Mouse (Mus musculus) forebrain, embryonic 16.5 days (tissue): ENCODE results near the gene Golga2. TPM values are rescaled to one million over a fixed set of nuclear protein-coding genes. Genes with fewer than 3 reads are reported as not detected.

Experiments
- ATAC-seq: fragments of 200-750 bp; cut with Nextera tagmentation; 2 replicates; pipeline ENCODE4 v1.8.0; 2017; ENCODE audit warnings: mild to moderate bottlenecking, moderate library complexity
- H3K27ac ChIP-seq: fragments of 300-500 bp; sonication (generic); 2 replicates; pipeline ENCODE4 v1.5.1; 2014; ENCODE audit warnings: low read length, control low read depth
- H3K27me3 ChIP-seq: fragments of 300-500 bp; sonication (generic); replicated peaks from 2 replicates; pipeline ENCODE4 v1.6.1; 2014; ENCODE audit warnings: low read length; ENCODE audit not compliant: control insufficient read depth, insufficient read depth
- H3K36me3 ChIP-seq: fragments of 300-500 bp; sonication (generic); 2 replicates; pipeline ENCODE4 v1.6.1; 2014; ENCODE audit not compliant: control insufficient read depth, insufficient read depth
- H3K4me1 ChIP-seq: fragments of 300-500 bp; sonication (generic); replicated peaks from 2 replicates; pipeline ENCODE4 v1.6.1; 2014; ENCODE audit warnings: low read length; ENCODE audit not compliant: control insufficient read depth, insufficient read depth
- H3K4me2 ChIP-seq: fragments of 300-500 bp; sonication (generic); 2 replicates; pipeline ENCODE4 v1.6.1; 2014; ENCODE audit warnings: mild to moderate bottlenecking, low read length, control low read depth
- H3K4me3 ChIP-seq: fragments of 300-500 bp; sonication (generic); replicated peaks from 2 replicates; pipeline ENCODE4 v1.5.1; 2014; ENCODE audit warnings: mild to moderate bottlenecking, low read length, control low read depth
- H3K9ac ChIP-seq: fragments of 300-500 bp; sonication (generic); replicated peaks from 2 replicates; pipeline ENCODE4 v1.6.1; 2014; ENCODE audit warnings: low read depth, low read length, control low read depth
- H3K9me3 ChIP-seq: fragments of 300-500 bp; sonication (generic); 2 replicates; pipeline ENCODE4 v1.6.1; 2016; ENCODE audit warnings: low read length; ENCODE audit not compliant: control insufficient read depth
- WGBS: fragments of 180-500 bp; shearing (Covaris S2); extraction: QIAGEN DNeasy Blood & Tissue Kit; methylation state at CpG from one replicate; pipeline ENCODE4 v1.1.7; 2014; 5-methylcytosine and 5-hydroxymethylcytosine counted together
- polyA plus RNA-seq: library from polyadenylated mRNA; unstranded; fragments of >200 nt; fragmentation: Nextera tagmentation; extraction: Ambion mirVana; gene quantifications from 2 replicates; pipeline ENCODE4 v1.2.1, GENCODE M21; 2015

Golga2 gene
- 29.4 and 29.8 TPM in 2 replicates for polyA plus RNA-seq

DNA sequence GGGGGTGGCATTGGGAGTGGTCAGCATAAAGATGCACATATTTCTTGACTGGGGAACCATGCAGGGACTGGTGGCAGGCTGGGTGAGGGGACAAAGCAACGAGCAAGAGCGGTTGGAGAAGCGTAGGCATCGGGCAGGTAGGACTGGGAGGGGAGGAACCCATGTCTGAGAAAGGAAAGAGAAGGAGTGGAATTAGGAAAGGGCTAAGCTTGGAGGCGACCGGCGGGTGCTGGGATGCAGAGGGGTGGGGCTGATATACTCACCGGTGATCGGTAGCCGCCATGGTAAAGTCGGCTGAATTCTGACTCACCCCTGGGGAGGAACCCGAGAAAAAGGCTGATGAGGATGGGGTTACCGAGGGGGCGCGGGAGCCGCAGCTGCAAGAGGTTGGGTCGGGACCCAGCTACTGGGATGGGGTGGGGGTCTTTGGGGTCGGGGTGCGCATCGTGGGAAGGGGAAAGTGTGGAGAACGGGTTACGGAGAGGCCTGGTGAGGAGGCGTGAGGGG lies at the start of gene Golga2:
Gene Golga2 (plus strand): TSS at position 51 of the 507 bp plus-strand sequence.
- Histone ChIP-seq H3K4me3 (peak within 1 kb of the TSS; percentile 90), H3K4me1 (peaks cover 22% of the 10 kb centered on the region), H3K27ac (peak within 1 kb of the TSS; percentile 56), H3K27me3 (no peaks in the 10 kb centered on the region), H3K36me3 (no peaks in the 10 kb centered on the region), H3K9me3 (no peaks in the 10 kb centered on the region), H3K9ac (peak within 1 kb of the TSS; percentile 89), H3K4me2 (peak within 1 kb of the TSS; percentile 97)
- WGBS: 0% methylated on average over 23 of the region's 23 CpGs
- no peak for ATAC-seq

DNA sequence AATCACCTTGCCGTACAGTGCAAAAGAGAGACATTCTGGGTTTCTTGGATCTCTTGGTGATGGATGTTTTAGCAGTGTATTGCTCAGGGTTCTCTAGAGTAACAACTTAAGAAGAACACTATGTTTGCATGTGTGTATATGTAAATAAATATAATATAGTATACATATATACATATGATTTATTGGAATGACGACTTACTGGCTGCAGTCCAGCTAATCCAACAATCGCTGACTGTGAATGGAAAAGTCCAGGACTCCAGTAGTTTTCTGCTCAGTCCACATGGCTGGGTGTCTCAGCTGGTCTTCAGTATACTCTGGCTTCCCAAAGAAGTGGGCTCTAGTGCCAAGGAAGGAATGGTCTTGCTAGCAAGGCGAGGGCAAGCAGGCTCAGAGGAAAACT lies 49.6 kb upstream of the Golga2 start:
- H3K27ac ChIP-seq: no peak overlapping the region

DNA sequence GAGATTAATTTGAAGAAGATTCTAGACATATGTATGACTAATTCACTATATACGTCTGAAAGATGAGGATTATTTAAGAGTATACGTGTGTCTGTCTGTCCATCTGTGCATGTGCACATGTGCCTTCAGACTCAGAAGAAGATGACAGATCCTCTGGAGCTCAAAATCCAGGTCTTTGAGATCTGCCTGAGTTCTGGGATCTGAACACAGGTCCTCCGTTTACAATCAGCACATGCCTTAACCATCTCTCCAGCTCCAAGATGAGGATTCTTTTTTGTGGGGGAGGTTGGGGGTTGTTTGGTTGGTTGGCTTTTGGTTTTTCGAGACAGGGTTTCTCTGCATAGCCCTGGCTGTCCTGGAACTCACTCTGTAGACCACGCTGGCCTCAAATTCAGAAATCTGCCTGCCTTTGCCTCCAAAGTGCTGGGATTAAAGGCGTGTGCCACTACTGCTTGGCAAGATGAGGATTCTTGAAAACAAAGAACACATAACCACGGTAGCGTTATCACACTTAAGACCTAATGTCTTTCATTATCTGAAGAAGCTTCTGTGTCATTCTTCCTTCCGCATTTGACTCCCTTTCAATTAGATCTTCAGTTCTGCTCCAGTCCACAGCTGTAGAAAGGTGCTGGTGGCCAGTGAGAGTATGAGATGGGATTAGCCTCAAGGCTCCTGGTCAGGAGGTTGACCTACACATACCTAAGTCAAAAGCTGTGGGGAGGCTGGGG lies 48.3 kb upstream of the Golga2 start:
- 89% methylated on average over 9 of the region's 9 CpGs for WGBS
- Histone ChIP-seq H3K4me3 (no peak overlapping the region), H3K27ac (no peak overlapping the region), H3K4me2 (no peak overlapping the region), H3K9ac (no peak overlapping the region), H3K4me1 (peaks cover 22% of the 10 kb centered on the region), H3K27me3 (no peaks in the 10 kb centered on the region), H3K36me3 (no peaks in the 10 kb centered on the region), H3K9me3 (no peaks in the 10 kb centered on the region)
- no peak for ATAC-seq

More for the DNA sequence above, 49.6 kb upstream of the Golga2 start:
- Histone ChIP-seq H3K4me2 (peak overlapping the region; percentile 79), H3K4me3 (peak overlapping the region; percentile 63), H3K9me3 (no peaks in the 10 kb centered on the region), H3K9ac (peak overlapping the region; percentile 70), H3K4me1 (peaks cover 22% of the 10 kb centered on the region), H3K36me3 (no peaks in the 10 kb centered on the region), H3K27me3 (no peaks in the 10 kb centered on the region)
- ATAC-seq: no peak
- WGBS: 41% methylated on average over 4 of the region's 4 CpGs

DNA sequence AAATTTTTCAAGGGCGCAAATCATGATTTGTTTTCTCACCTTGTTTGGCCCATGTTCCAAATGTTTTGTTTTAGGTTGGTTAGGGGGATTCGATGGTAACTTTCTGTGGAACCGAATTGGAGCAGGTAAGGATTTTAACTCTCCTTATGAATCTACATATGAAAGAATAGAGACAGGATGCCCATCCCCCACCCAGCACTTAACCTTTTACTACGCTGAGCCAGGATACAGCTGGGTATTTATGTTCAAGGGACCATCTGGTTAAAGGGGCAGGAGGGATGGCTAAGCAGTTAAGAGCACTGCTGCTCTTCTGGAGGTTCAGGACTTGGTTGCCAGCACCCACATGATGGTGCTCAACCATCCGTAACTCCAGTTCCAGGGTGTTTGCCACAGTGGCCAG lies 46.6 kb upstream of the Golga2 start:
- ATAC-seq: no peak
- 87% methylated on average over 5 of the region's 5 CpGs for WGBS
- no peak overlapping the region for H3K27ac ChIP-seq
- peaks cover 14% of the 10 kb centered on the region for H3K4me1 ChIP-seq
- H3K36me3 ChIP-seq: peaks cover 3% of the 10 kb centered on the region; the same call in 1 of the 2 replicates
- H3K9me3 ChIP-seq: no peaks in the 10 kb centered on the region
- no peak overlapping the region for H3K4me2 ChIP-seq
- no peak overlapping the region for H3K9ac ChIP-seq
- no peak overlapping the region for H3K4me3 ChIP-seq
- no peaks in the 10 kb centered on the region for H3K27me3 ChIP-seq

DNA sequence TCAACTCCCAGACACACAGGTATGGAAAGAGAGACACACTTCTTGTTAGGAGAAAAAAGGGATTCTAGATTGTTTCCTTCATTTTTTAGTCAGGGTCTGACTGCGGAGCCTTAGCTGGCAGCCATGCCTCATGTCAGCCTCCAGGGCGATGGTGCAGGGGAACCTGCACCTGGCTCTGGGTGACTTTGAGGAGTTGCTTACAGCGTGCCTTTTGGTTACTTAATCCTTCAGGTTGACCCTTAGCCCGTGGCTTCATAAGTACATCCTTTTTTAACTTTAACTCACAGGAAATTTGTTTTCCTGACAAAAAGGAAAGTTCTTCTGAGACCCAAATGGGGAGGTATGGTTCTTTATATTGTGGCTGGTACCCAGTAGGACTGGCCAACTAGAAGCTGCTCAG lies 44.2 kb upstream of the Golga2 start:
- no peak overlapping the region for H3K9ac ChIP-seq
- H3K36me3 ChIP-seq: peaks cover 3% of the 10 kb centered on the region; the same call in 1 of the 2 replicates
- no peak for ATAC-seq
- no peaks in the 10 kb centered on the region for H3K27me3 ChIP-seq
- H3K4me2 ChIP-seq: no peak overlapping the region
- no peak overlapping the region for H3K4me3 ChIP-seq
- no peaks in the 10 kb centered on the region for H3K9me3 ChIP-seq
- H3K4me1 ChIP-seq: no peaks in the 10 kb centered on the region
- no peak overlapping the region for H3K27ac ChIP-seq
- WGBS: 87% methylated on average over 4 of the region's 4 CpGs

DNA sequence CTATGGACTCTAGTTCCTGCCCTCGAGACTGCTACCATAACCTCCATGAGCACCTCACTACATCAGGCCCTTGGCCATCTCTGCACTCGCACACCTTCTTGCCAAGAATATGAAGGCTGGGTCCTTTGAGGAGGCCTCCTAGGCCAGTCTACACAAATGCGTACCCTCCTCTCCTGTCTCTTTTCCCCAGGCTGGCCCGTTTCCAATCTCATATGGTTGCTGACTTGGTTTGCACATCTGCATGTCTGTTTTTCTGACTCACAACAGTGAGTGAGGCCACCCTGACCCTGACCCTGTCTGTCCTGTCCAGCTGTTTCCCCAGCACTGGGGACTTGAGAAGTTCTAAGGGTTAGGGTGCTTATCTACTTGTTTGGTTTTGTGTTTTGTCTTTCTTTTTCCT lies 40.4 kb upstream of the Golga2 start:
- Histone ChIP-seq H3K4me2 (no peak overlapping the region), H3K9ac (no peak overlapping the region), H3K4me1 (no peaks in the 10 kb centered on the region), H3K9me3 (no peaks in the 10 kb centered on the region), H3K4me3 (no peak overlapping the region), H3K27me3 (no peaks in the 10 kb centered on the region), H3K27ac (no peak overlapping the region), H3K36me3 (peaks cover 4% of the 10 kb centered on the region)
- no peak for ATAC-seq
- 90% methylated on average over 4 of the region's 4 CpGs for WGBS

DNA sequence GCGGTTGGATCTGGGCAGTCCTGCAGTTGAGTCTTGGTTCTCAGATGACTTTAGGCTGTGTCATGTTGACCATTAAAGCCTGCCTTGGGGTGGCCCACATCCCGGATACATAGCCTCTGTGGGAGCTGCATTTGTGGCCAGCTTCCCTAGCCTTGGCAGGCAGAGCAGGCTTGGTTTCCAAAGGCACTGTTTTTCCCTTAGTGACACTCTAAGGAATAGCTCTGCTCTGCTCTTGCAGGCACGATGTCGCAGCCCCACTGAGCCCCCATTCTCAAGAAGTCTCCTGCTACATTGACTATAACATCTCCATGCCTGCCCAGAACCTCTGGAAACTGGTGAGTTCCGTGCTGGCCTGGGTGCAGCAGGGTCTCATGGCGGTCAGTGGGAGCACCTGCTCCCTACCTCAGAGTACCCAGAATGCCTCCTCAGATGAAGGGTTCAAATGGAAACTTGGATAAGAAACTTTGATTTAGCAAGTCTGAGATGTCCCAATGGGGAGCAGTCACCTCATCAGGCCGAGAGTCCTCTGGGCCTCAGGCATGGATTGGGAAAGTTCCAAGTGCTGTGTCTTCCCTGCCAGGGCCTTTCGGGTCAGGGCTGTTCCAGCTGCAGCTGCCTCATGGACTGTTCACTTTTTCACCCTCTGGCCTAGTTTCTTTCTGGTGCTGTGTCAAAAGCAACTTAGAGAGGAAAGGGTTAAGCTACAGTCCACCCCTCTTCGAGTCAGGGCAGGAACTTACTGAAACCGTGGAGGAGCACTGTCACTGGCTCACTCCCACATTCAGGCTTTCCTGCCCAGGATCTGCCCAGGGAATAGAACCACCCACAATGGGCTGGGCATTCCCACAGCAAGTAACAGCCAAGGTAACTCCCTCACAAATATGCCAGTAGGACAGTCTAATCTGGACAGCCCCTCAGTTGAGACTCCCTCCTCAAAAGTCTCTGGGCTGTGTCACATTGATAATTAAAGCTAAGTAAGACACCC lies 38.5 kb upstream of the Golga2 start:
- 85% methylated on average over 10 of the region's 10 CpGs for WGBS
- no peak for ATAC-seq
- no peak overlapping the region for H3K27ac ChIP-seq
- no peak overlapping the region for H3K4me3 ChIP-seq
- H3K9me3 ChIP-seq: no peaks in the 10 kb centered on the region
- H3K36me3 ChIP-seq: peaks cover 6% of the 10 kb centered on the region
- no peaks in the 10 kb centered on the region for H3K27me3 ChIP-seq
- H3K9ac ChIP-seq: no peak overlapping the region
- no peaks in the 10 kb centered on the region for H3K4me1 ChIP-seq
- no peak overlapping the region for H3K4me2 ChIP-seq

DNA sequence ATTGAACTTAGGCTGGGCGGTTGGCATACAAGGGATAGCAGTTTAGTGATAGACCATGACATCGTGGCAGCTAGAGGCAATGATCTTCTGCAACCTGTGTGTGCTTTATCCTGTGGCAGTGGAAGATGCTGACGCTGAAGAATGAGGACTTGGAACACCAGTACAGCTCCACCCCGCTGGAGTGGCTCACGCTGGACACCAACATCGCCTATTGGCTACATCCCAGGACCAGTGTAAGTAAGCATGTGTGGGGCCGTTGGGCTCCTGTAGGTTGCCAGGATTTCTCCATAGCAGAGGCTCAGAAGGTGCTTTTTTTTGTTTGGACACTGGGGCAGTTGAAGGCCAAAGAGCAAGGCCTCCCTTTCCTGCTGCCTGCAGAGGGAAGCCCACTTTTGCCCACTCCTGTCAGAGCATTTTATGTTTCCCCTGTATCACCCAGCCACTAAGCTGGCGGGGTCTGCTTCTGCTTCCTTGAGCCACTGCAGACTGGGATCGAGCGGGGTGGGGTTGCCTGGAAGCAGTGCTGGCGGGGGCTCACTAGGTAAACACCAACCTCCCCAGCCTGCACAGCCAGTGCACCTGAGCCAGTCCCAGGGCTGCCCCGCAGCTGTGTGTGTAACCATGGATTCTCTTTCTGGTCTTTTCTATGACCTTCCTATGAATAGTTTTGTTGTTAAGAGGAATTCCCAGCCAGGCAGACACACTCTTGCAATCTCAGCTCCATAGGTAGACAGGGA lies 35.2 kb upstream of the Golga2 start:
- H3K36me3 ChIP-seq: peaks cover 10% of the 10 kb centered on the region
- H3K27ac ChIP-seq: no peak overlapping the region
- H3K9ac ChIP-seq: no peak overlapping the region
- H3K4me1 ChIP-seq: no peaks in the 10 kb centered on the region
- no peak overlapping the region for H3K4me2 ChIP-seq
- H3K9me3 ChIP-seq: no peaks in the 10 kb centered on the region
- H3K27me3 ChIP-seq: no peaks in the 10 kb centered on the region
- no peak for ATAC-seq
- H3K4me3 ChIP-seq: no peak overlapping the region
- whole genome bisulfite sequencing: 91% methylated on average over 12 of the region's 12 CpGs
